23 mouse cellular contexts compared by ENCODE assay signal in genomic region chr11:62986578-62986977, GRCm38 (mm10). TPM values are rescaled to one million over a fixed set of nuclear protein-coding genes. Genes with fewer than 3 reads are reported as not detected.
DNase-seq lines count a peak whose midpoint lies in the region; ATAC-seq and TF ChIP-seq lines count a peak whose summit lies in the region.
"Had no signal": no experiment of that assay in that cellular context is flagged by ENCODE, and none has a peak within 500 bp of the region (broad histone marks: within the 10 kb centered on the region; RNA-seq: fewer than 3 reads in every experiment).

No protein-coding gene starts in this region.

- H3K27ac ChIP-seq in hindbrain, embryonic 16.5 days (ENCODE audit: low read depth, low read length), result no peak overlapping the region
- H3K27ac ChIP-seq: embryonic facial prominence, embryonic 12.5 days; forebrain, embryonic 12.5 days; heart, adult 2 months; heart, embryonic 13.5 days; hindbrain, embryonic 15.5 days had no signal

- in situ Hi-C loops in Patski (cut with MboI; ENCODE audit: low pct_unique_long_range_greater_than_20kb), result loop anchor here (5.0 kb wide), 1 partner anchor 146 kb away; no protein-coding TSS in a partner anchor

- no peak for TF ChIP-seq CTCF in Patski (IDR thresholded peaks at IDR 0.05)

- ATAC-seq in Patski, result peak; percentile 63
- no peak for ATAC-seq in hindbrain, embryonic 16.5 days
- ATAC-seq in inflammation-experienced regulatory T-cells, adult 6 months, result no peak
- ATAC-seq: activated CD4-positive, CD25-positive, alpha-beta regulatory T cell, adult 4 months; CD4-positive, CD25-positive, alpha-beta regulatory T cell, adult 4 months; forebrain, embryonic 16.5 days had no signal

- no peak overlapping the region for H3K4me2 ChIP-seq in myocyte (ENCODE audit: low read depth)
- H3K4me2 ChIP-seq in hindbrain, embryonic 16.5 days (ENCODE audit: low read length), result no peak overlapping the region
- H3K4me2 ChIP-seq: embryonic facial prominence, embryonic 12.5 days; forebrain, embryonic 12.5 days; heart, embryonic 13.5 days; hindbrain, embryonic 15.5 days had no signal

- CTCF ChIA-PET in Patski (lab: Charles Lee), result interaction anchor here (1.2 kb wide), 1 partner anchor 20 kb away, joined by 3 read pairs; no protein-coding TSS in a partner anchor

- H3K9me3 ChIP-seq in hindbrain, embryonic 16.5 days (ENCODE audit: control insufficient read depth, low read length), result no peaks in the 10 kb centered on the region
- H3K9me3 ChIP-seq: embryonic facial prominence, embryonic 12.5 days; forebrain, embryonic 12.5 days; G1E; heart, embryonic 13.5 days; hindbrain, embryonic 15.5 days had no signal

- TF ChIP-seq POLR2A in myocyte (IDR thresholded peaks at IDR 0.05; ENCODE audit: insufficient read length, low read depth), result no peak

- POLR2A ChIA-PET in Patski (lab: Charles Lee), result interaction anchor here (1.6 kb wide), 1 partner anchor 11 kb away, joined by 3 read pairs; no protein-coding TSS in a partner anchor

- H3K4me1 ChIP-seq in hindbrain, embryonic 16.5 days (ENCODE audit: control insufficient read depth, insufficient read depth, low read depth, low read length), result no peaks in the 10 kb centered on the region; the same call in 1 of the 2 replicates

- DNase-seq in lung, postnatal 10 days, result peak; percentile 41
- DNase-seq in lung, postnatal 4 days, result no peak
- no peak for DNase-seq in Patski (ENCODE audit: low read depth, low spot score)
- DNase-seq: adrenal gland, postnatal 14 days; cerebellum, adult 11-12 months; cerebellum, adult 9-10 months; cerebellum, postnatal 25 days; gastrocnemius, postnatal 10 days; heart, adult 2 months; heart, postnatal 36 days had no signal

- no peak overlapping the region for H3K9ac ChIP-seq in hindbrain, embryonic 16.5 days (ENCODE audit: low read depth, low read length)
- H3K9ac ChIP-seq: embryonic facial prominence, embryonic 12.5 days; forebrain, embryonic 12.5 days; heart, embryonic 13.5 days; hindbrain, embryonic 15.5 days had no signal

- H3K4me3 ChIP-seq in myocyte, result no peak overlapping the region
- H3K4me3 ChIP-seq in hindbrain, embryonic 16.5 days (ENCODE audit: low read length), result no peak overlapping the region
- H3K4me3 ChIP-seq: embryonic facial prominence, embryonic 12.5 days; forebrain, embryonic 12.5 days; heart, adult 2 months; heart, embryonic 13.5 days; hindbrain, embryonic 15.5 days had no signal

- H3K36me3 ChIP-seq in myocyte (ENCODE audit: control insufficient read depth, insufficient read depth), result no peaks in the 10 kb centered on the region
- H3K36me3 ChIP-seq in hindbrain, embryonic 16.5 days (ENCODE audit: control insufficient read depth, insufficient read depth, low read length), result no peaks in the 10 kb centered on the region
- H3K36me3 ChIP-seq: embryonic facial prominence, embryonic 12.5 days; forebrain, embryonic 12.5 days; G1E; heart, embryonic 13.5 days; hindbrain, embryonic 15.5 days had no signal

- no peaks in the 10 kb centered on the region for H3K79me2 ChIP-seq in myocyte (ENCODE audit: control insufficient read depth, insufficient read depth)

- no peak overlapping the region for H3ac ChIP-seq in myocyte (ENCODE audit: control insufficient read depth, insufficient read length)

- WGBS in hindbrain, embryonic 16.5 days, result 86% methylated on average over 4 of the region's 4 CpGs

- no peaks in the 10 kb centered on the region for H3K27me3 ChIP-seq in Patski
- peaks cover 11% of the 10 kb centered on the region for H3K27me3 ChIP-seq in myocyte (ENCODE audit: control insufficient read depth, insufficient read depth, insufficient read length)
- no peaks in the 10 kb centered on the region for H3K27me3 ChIP-seq in hindbrain, embryonic 16.5 days (replicated peaks; ENCODE audit: control insufficient read depth, insufficient read depth, low read length)
- H3K27me3 ChIP-seq: embryonic facial prominence, embryonic 12.5 days; forebrain, embryonic 12.5 days; heart, embryonic 13.5 days; hindbrain, embryonic 15.5 days had no signal

TF ChIP-seq in myocyte, 11 proteins besides CTCF, POLR2A, EP300 and RAD21:
- no peak for TF ChIP-seq MYOG (IDR thresholded peaks at IDR 0.05; ENCODE audit: control insufficient read depth in 1 of 3, insufficient read depth in 1 of 3, insufficient read length in 2 of 3, low read depth in 2 of 3)
- peak; percentile 6 for TF ChIP-seq USF1 (IDR thresholded peaks at IDR 0.05; ENCODE audit: low read depth)

RNA-seq across cellular contexts. Expression of gene Cdrt4, which starts 35.6 kb away (rescaled TPM):
- not detected for polyA plus RNA-seq in Patski (2021)
- not detected for polyA plus RNA-seq in myocyte (2012; fragmentation: generic; extraction: Trizol)
- 0.23 TPM in 1 of 2 replicates, not detected in the other for polyA plus RNA-seq in hindbrain, embryonic 16.5 days (2015; fragmentation: Nextera tagmentation; extraction: Ambion mirVana)
- not detected for polyA plus RNA-seq in inflammation-experienced regulatory T-cells, adult 6 months (2017; shearing (Covaris generic))
- polyA plus RNA-seq: activated CD4-positive, CD25-positive, alpha-beta regulatory T cell, adult 4 months; CD4-positive, CD25-positive, alpha-beta regulatory T cell, adult 4 months; cortical plate, adult 2 months; forebrain, embryonic 12.5 days; forebrain, embryonic 16.5 days; G1E; heart, adult 2 months; heart, embryonic 13.5 days; hindbrain, embryonic 11.5 days; hindbrain, embryonic 15.5 days had no signal
